Comparison of ENCODE assay signal across 25 mouse cellular contexts in genomic region chr16:26021759-26022158, GRCm38 (mm10).
A peak's percentile ranks its signal among the peaks of the same experiment; 100 is the strongest.
DNase-seq lines count a peak whose midpoint lies in the region; ATAC-seq and TF ChIP-seq lines count a peak whose summit lies in the region.
"Had no signal": no experiment of that assay in that cellular context is flagged by ENCODE, and none has a peak within 500 bp of the region (broad histone marks: within the 10 kb centered on the region; RNA-seq: fewer than 3 reads in every experiment).

No protein-coding gene starts in this region.

- 59% methylated on average over 2 of the region's 2 CpGs for WGBS in forebrain, postnatal 0 days
- 57% methylated on average over 2 of the region's 2 CpGs for WGBS in forebrain, embryonic 15.5 days
- WGBS in lung, postnatal 0 days, result 45% methylated on average over 2 of the region's 2 CpGs

- no peaks in the 10 kb centered on the region for H3K9me3 ChIP-seq in forebrain, postnatal 0 days (ENCODE audit: low read length)
- H3K9me3 ChIP-seq in forebrain, embryonic 15.5 days, result no peaks in the 10 kb centered on the region
- no peaks in the 10 kb centered on the region for H3K9me3 ChIP-seq in lung, postnatal 0 days (ENCODE audit: low read length)
- H3K9me3 ChIP-seq: embryonic facial prominence, embryonic 15.5 days; forebrain, embryonic 10.5 days; heart, embryonic 12.5 days; midbrain, embryonic 10.5 days; neural tube, embryonic 12.5 days had no signal

- no peaks in the 10 kb centered on the region for H3K27me3 ChIP-seq in forebrain, postnatal 0 days (ENCODE audit: insufficient read depth, low read length)
- H3K27me3 ChIP-seq in forebrain, embryonic 15.5 days, result no peaks in the 10 kb centered on the region
- no peaks in the 10 kb centered on the region for H3K27me3 ChIP-seq in lung, postnatal 0 days (replicated peaks; ENCODE audit: insufficient read depth, low read length)
- H3K27me3 ChIP-seq: embryonic facial prominence, embryonic 15.5 days; heart, embryonic 12.5 days; neural tube, embryonic 12.5 days had no signal

- no peak overlapping the region for H3K4me3 ChIP-seq in forebrain, postnatal 0 days (ENCODE audit: low read depth, low read length)
- H3K4me3 ChIP-seq in forebrain, embryonic 15.5 days, result no peak overlapping the region
- H3K4me3 ChIP-seq in lung, postnatal 0 days (ENCODE audit: low read depth, low read length), result no peak overlapping the region
- H3K4me3 ChIP-seq: embryonic facial prominence, embryonic 15.5 days; forebrain, embryonic 10.5 days; heart, embryonic 12.5 days; midbrain, embryonic 10.5 days; neural tube, embryonic 12.5 days had no signal

- no peak for ATAC-seq in forebrain, postnatal 0 days
- no peak for ATAC-seq in forebrain, embryonic 15.5 days (replicated peaks)
- ATAC-seq in lung, postnatal 0 days, result no peak
- ATAC-seq: activated CD4-positive, CD25-positive, alpha-beta regulatory T cell, adult 4 months; hindbrain, embryonic 16.5 days had no signal

- no peak for TF ChIP-seq POLR2A in brain, embryonic 14.5 days (IDR thresholded peaks at IDR 0.05; ENCODE audit: borderline replicate concordance, extremely low read depth, insufficient read depth, insufficient read length, poor library complexity, severe bottlenecking)

- no peak overlapping the region for H3K4me2 ChIP-seq in forebrain, postnatal 0 days (ENCODE audit: low read depth)
- no peak overlapping the region for H3K4me2 ChIP-seq in forebrain, embryonic 15.5 days (replicated peaks)
- no peak overlapping the region for H3K4me2 ChIP-seq in lung, postnatal 0 days (replicated peaks; ENCODE audit: low read depth, low read length)
- H3K4me2 ChIP-seq: embryonic facial prominence, embryonic 15.5 days; heart, embryonic 12.5 days; neural tube, embryonic 12.5 days had no signal

- H3K9ac ChIP-seq in forebrain, postnatal 0 days, result no peak overlapping the region
- no peak overlapping the region for H3K9ac ChIP-seq in forebrain, embryonic 15.5 days (replicated peaks)
- H3K9ac ChIP-seq in lung, postnatal 0 days (replicated peaks; ENCODE audit: low read depth), result no peak overlapping the region
- H3K9ac ChIP-seq: embryonic facial prominence, embryonic 15.5 days; heart, embryonic 12.5 days; neural tube, embryonic 12.5 days had no signal

- H3K4me1 ChIP-seq in forebrain, postnatal 0 days (ENCODE audit: insufficient read depth), result no peaks in the 10 kb centered on the region
- H3K4me1 ChIP-seq in forebrain, embryonic 15.5 days, result no peaks in the 10 kb centered on the region
- no peaks in the 10 kb centered on the region for H3K4me1 ChIP-seq in lung, postnatal 0 days (ENCODE audit: insufficient read depth, low read depth, low read length)

- no peak for DNase-seq in forebrain, postnatal 0 days
- DNase-seq in kidney, adult 9 months, result peak; percentile 49
- DNase-seq in kidney, postnatal 25 days, result no peak
- DNase-seq in lung, postnatal 0 days (ENCODE audit: low spot score), result no peak
- DNase-seq in lung, postnatal 4 days, result no peak
- peak; percentile 25 for DNase-seq in brain, embryonic 14.5 days (ENCODE audit: low read depth)
- DNase-seq in thymus, postnatal 10 days (ENCODE audit: low spot score in 2 of 2), result no peak
- DNase-seq: adrenal gland, postnatal 14 days; B cell, adult 2 months; cerebellum, adult 18-20 months; cerebellum, postnatal 25 days; heart, postnatal 36 days; left cerebral cortex, postnatal 4 days; liver; lung, adult 18-20 months; thymus, postnatal 14 days had no signal

- H3K27ac ChIP-seq in forebrain, postnatal 0 days (ENCODE audit: low read depth, low read length), result no peak overlapping the region
- no peak overlapping the region for H3K27ac ChIP-seq in forebrain, embryonic 15.5 days (replicated peaks)
- H3K27ac ChIP-seq in lung, postnatal 0 days (ENCODE audit: low read length), result no peak overlapping the region
- H3K27ac ChIP-seq: embryonic facial prominence, embryonic 15.5 days; forebrain, embryonic 10.5 days; macrophage; midbrain, embryonic 10.5 days; neural tube, embryonic 12.5 days had no signal

- no peak for TF ChIP-seq EP300 in lung, postnatal 0 days (IDR thresholded peaks at IDR 0.05)

- TF ChIP-seq CTCF in forebrain, postnatal 0 days (IDR thresholded peaks at IDR 0.05; ENCODE audit: low read depth), result peak; percentile 37; the same call in 1 of the 2 replicates
- TF ChIP-seq CTCF in lung, postnatal 0 days (IDR thresholded peaks at IDR 0.05), result peak; percentile 50
- peak; percentile 11; the same call in 1 of the 2 replicates for TF ChIP-seq CTCF in brain, embryonic 14.5 days (IDR thresholded peaks at IDR 0.05; ENCODE audit: borderline replicate concordance, extremely low read depth, insufficient read depth, insufficient read length)

- H3K36me3 ChIP-seq in forebrain, postnatal 0 days (ENCODE audit: insufficient read depth), result no peaks in the 10 kb centered on the region
- H3K36me3 ChIP-seq in forebrain, embryonic 15.5 days, result no peaks in the 10 kb centered on the region
- no peaks in the 10 kb centered on the region for H3K36me3 ChIP-seq in lung, postnatal 0 days (ENCODE audit: insufficient read depth, low read length)
- H3K36me3 ChIP-seq: embryonic facial prominence, embryonic 15.5 days; forebrain, embryonic 10.5 days; heart, embryonic 12.5 days; midbrain, embryonic 10.5 days; neural tube, embryonic 12.5 days had no signal

Comparison
In these comparisons a context has a peak if more than half of its experiments do, and no peak if none do; other contexts are left out.
1. DNase-seq: peak in kidney, adult 9 months (single experiment) and brain, embryonic 14.5 days (single experiment); none in forebrain, postnatal 0 days (single experiment), kidney, postnatal 25 days (0 of 2), lung, postnatal 0 days (single experiment), lung, postnatal 4 days (0 of 2) and thymus, postnatal 10 days (0 of 2).
2. Peak in every context shown above with its lines, with median percentiles within 50 percentile points of each other: CTCF ChIP-seq.